Mouse (Mus musculus) megakaryocyte, embryonic 14.5 days (primary cell): ENCODE results near the gene Taf11. TPM values are rescaled to one million over a fixed set of nuclear protein-coding genes. Genes with fewer than 3 reads are reported as not detected.

Source experiments
- H3K27me3 ChIP-seq: replicated peaks from 2 replicates; pipeline ENCODE3; 2012; ENCODE audit warnings: inconsistent platforms
- H3K36me3 ChIP-seq: replicated peaks from 2 replicates; pipeline ENCODE3; 2012; ENCODE audit warnings: low read length, inconsistent platforms, mixed read lengths
- H3K4me1 ChIP-seq: 2 replicates; pipeline ENCODE4 v1.6.1; 2012; ENCODE audit warnings: inconsistent platforms
- H3K4me3 ChIP-seq: replicated peaks from 2 replicates; pipeline ENCODE3; 2012; ENCODE audit warnings: moderate library complexity, mild to moderate bottlenecking, inconsistent platforms
- H3K9me3 ChIP-seq: 2 replicates; pipeline ENCODE4 v1.6.1; 2012; ENCODE audit warnings: inconsistent platforms
- FLI1 ChIP-seq: IDR thresholded peaks from 2 replicates; pipeline ENCODE4 v1.6.1; 2012; ENCODE audit warnings: low read length, inconsistent platforms, mixed read lengths
- GATA1 ChIP-seq: IDR thresholded peaks from 3 replicates; pipeline ENCODE4 v1.6.1; 2012; ENCODE audit warnings: mixed read lengths, low read length, inconsistent platforms, borderline replicate concordance
- polyA plus RNA-seq: library from polyadenylated mRNA; stranded (reverse); fragments of >175 nt; gene quantifications from 2 replicates; pipeline ENCODE4 v1.2.3, GENCODE M21; 2012; ENCODE audit warnings: low replicate concordance; ENCODE audit not compliant: insufficient read depth

Gene Taf11
- polyA plus RNA-seq, 1 experiment, result 82.5 TPM

DNA sequence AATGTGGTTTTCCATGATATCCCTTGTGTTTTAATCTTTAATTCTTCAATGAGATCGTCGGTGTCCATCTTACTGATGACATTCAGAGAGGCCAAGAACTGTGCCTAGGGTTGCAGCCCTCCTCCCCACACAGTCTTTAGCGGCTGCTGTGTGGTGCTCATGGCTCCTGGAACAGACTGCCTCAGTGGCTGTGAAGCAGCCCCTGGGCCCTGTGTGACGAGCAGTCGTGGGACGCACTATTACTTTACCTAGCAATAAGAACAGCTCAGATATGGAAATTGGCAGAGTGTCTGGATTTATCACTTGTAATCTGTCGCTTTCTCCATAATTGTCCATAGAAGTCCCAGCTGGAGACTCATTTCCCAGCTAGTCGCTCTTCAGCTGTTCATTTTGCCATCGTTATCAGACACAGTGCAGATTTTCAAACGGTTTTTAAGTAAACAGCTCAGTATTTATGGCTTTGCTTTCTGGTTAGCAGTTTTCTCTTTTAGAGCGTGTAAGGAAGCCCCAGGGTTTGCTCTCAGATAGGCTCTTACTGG is 12.6 kb upstream of the Taf11 start:
- Histone ChIP-seq H3K9me3 (no peaks in the 10 kb centered on the region), H3K36me3 (peaks cover 3% of the 10 kb centered on the region), H3K4me3 (no peak overlapping the region), H3K4me1 (peaks cover 61% of the 10 kb centered on the region), H3K27me3 (peaks cover 2% of the 10 kb centered on the region)
- no peak for TF ChIP-seq FLI1
- TF ChIP-seq GATA1, result no peak

GRCm38 (mm10) chr17:27920676-27921075 is 11.0 kb upstream of the Taf11 start:
- Histone ChIP-seq H3K9me3 (no peaks in the 10 kb centered on the region), H3K4me1 (peaks cover 54% of the 10 kb centered on the region), H3K4me3 (no peak overlapping the region), H3K27me3 (no peaks in the 10 kb centered on the region), H3K36me3 (peaks cover 3% of the 10 kb centered on the region)
- TF ChIP-seq FLI1 (no peak), GATA1 (no peak)

DNA sequence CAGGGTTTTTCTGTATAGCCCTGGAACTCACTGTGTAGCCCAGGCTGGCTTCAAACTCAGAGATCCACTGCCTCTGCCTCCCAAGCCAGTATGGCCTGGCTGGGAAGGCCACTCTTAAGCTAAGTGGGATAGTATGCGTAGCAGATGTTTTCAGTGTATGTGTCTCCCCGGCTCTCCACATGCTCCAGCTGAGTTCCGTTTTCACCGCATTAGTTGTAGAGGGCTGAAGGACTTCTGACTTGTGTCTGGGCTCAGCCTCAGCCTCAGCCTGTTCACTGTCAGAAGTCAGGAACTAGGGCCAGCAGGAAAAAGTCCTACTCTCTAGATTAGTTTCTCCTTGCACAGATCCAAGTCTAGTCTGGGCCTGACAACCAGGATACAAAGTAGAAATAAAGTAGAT is 6.7 kb upstream of the Taf11 start:
- H3K9me3 ChIP-seq, result no peaks in the 10 kb centered on the region
- peaks cover 44% of the 10 kb centered on the region for H3K4me1 ChIP-seq
- peaks cover 19% of the 10 kb centered on the region for H3K36me3 ChIP-seq
- H3K27me3 ChIP-seq, result no peaks in the 10 kb centered on the region
- TF ChIP-seq GATA1, result no peak
- no peak overlapping the region for H3K4me3 ChIP-seq

DNA sequence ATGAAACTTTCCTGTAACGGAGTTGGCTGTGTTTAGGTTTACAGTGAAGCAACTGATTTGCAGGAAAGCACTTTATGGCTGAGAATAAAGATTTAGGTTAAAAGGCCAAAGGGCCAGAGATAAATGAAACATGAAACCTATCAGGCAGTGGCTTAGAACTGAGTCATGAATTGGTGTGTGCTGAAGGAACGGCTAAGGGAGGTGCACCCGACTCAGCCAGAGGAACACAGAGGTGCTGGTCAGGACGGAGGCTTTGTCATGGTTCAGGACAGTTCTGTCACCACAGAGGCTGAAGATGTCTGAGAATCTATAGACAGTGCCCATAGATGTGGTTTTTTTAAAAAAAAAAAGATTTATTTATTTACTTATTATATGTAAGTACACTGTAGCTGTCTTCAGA is 5.1 kb upstream of the Taf11 start:
- Histone ChIP-seq H3K4me3 (no peak overlapping the region), H3K36me3 (peaks cover 16% of the 10 kb centered on the region), H3K4me1 (peaks cover 45% of the 10 kb centered on the region), H3K27me3 (no peaks in the 10 kb centered on the region), H3K9me3 (no peaks in the 10 kb centered on the region)
- TF ChIP-seq FLI1 (no peak), GATA1 (no peak)

- no peaks in the 10 kb centered on the region for H3K27me3 ChIP-seq
- no peak for TF ChIP-seq FLI1
- TF ChIP-seq GATA1, result no peak
- peaks cover 16% of the 10 kb centered on the region for H3K36me3 ChIP-seq
- H3K4me1 ChIP-seq, result peaks cover 39% of the 10 kb centered on the region
- peak overlapping the region; percentile 46 for H3K4me3 ChIP-seq
- no peaks in the 10 kb centered on the region for H3K9me3 ChIP-seq
Measured at GRCm38 (mm10) chr17:27911371-27911770, 1.7 kb upstream of the Taf11 start.

DNA sequence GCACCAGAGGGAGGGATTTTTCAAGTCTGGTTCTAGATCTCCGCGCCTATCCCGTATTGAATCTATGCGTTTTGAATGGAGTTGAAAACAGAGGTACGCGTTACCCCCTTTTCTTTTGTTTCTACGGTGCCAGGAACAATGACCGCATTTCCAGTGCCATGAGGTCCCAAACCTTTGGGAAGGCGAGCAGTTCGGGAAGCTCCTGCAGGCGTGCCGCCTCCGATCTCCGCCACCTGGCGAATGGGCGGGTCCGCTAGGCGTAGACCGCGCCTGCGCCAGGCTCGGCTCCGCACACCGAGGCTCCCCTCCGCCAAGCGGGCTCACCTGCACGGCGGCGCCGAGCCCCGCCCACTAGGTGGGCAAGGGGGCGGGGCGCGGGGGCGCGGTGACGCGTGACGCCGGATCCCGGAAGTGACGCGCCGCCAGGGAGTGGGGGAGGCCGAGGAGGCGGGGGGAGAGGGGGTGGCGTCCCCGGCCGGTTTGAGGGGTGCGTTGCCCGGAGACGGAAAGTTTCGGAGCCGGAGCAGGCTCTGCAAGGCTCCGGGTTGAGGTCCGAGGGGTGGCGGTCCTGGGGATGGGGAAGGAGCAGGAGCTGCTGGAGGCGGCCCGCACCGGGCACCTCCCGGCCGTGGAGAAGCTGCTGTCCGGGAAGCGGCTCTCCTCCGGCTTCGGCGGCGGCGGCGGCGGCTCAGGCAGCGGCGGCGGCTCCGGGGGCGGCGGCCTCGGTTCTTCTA is 589 bp downstream of the Taf11 start, which contains the start of gene Anks1:
Anks1 (plus strand) TSS at position 419 of the 734 bp plus-strand sequence.
- Histone ChIP-seq H3K4me1 (peaks cover 39% of the 10 kb centered on the region), H3K27me3 (no peaks in the 10 kb centered on the region), H3K36me3 (peaks cover 24% of the 10 kb centered on the region), H3K9me3 (no peaks in the 10 kb centered on the region), H3K4me3 (peak within 1 kb of the TSS; percentile 97)
- TF ChIP-seq GATA1 (no peak), FLI1 (no peak)

GRCm38 (mm10) chr17:27908206-27908887 is 1.3 kb downstream of the Taf11 start:
- Histone ChIP-seq H3K4me3 (peak overlapping the region; percentile 97), H3K9me3 (no peaks in the 10 kb centered on the region), H3K4me1 (peaks cover 39% of the 10 kb centered on the region), H3K27me3 (no peaks in the 10 kb centered on the region), H3K36me3 (peaks cover 24% of the 10 kb centered on the region)
- TF ChIP-seq GATA1 (no peak), FLI1 (no peak)

- H3K4me3 ChIP-seq, result peak overlapping the region; percentile 97
- H3K36me3 ChIP-seq, result peaks cover 25% of the 10 kb centered on the region
- no peaks in the 10 kb centered on the region for H3K9me3 ChIP-seq
- H3K4me1 ChIP-seq, result peaks cover 39% of the 10 kb centered on the region
- H3K27me3 ChIP-seq, result no peaks in the 10 kb centered on the region
- TF ChIP-seq FLI1, result no peak
- TF ChIP-seq GATA1, result no peak
Measured at GRCm38 (mm10) chr17:27907512-27908205, 2.0 kb downstream of the Taf11 start.

DNA sequence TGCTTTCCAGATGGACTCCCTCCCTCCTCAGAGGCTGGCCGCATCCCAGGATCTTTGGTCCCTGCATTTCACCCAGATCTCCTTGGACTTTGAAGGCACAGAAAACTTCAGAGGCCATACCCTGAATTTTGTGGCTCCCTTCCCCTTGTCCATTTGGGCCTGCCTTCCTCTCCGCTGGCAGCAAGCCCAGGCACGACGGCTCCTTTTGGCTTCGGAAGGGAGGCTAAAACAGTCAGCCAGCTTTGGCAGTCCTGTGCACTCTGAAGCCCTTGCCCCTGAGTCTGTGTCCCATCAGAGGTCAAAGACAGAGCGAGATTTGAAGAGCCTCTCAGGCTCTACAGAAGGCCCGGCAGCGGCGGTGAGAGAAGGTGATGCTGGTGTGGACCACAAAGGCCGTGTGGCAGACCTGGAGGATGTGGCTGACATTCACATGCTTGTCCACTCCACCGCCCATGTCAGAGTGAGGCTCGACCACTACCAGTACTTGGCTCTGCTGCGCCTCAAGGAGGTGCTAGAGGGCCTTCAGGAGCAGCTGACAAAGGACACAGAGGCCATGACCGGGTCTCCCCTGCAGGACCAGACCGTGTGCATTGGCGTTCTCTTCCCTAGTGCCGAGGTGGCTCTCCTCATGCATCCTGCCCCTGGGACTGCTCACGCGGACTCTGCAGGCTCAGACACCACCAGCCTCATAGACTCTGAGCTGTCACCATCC is 23.0 kb downstream of the Taf11 start:
- peaks cover 89% of the 10 kb centered on the region for H3K36me3 ChIP-seq
- TF ChIP-seq GATA1 (no peak), FLI1 (no peak)

DNA sequence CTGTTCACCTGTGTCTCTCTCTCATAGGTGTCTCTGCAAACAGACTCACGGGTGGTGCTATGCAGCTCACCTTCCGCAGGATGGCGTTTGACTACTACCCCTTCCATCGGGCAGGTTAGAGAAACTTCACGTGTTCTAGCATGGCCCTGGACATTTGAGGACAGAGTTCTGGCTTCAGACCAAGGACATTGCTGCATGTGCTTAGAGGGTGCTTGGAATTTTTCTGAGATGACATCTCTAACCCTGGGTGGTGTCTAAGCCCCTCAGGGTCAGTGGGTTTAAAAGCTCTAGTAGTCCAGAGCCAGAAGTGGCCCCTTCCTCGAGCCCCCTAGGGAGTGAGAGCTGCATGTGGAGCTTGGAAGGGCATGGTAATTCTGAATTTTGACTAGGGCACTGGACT is 25.6 kb downstream of the Taf11 start:
- H3K36me3 ChIP-seq, result peaks cover 93% of the 10 kb centered on the region
- no peaks in the 10 kb centered on the region for H3K27me3 ChIP-seq
- no peaks in the 10 kb centered on the region for H3K9me3 ChIP-seq
- H3K4me1 ChIP-seq, result peaks cover 12% of the 10 kb centered on the region
- no peak overlapping the region for H3K4me3 ChIP-seq
- TF ChIP-seq FLI1 (no peak), GATA1 (no peak)

More for the DNA sequence above, 23.0 kb downstream of the Taf11 start:
- Histone ChIP-seq H3K9me3 (no peaks in the 10 kb centered on the region), H3K4me3 (no peak overlapping the region), H3K4me1 (peaks cover 13% of the 10 kb centered on the region), H3K27me3 (no peaks in the 10 kb centered on the region)
